Mouse (Mus musculus): ENCODE results near the gene Sfta2.

- TF ChIP-seq CTCF (IDR thresholded peaks at IDR 0.05) (no peak), EP300 (IDR thresholded peaks at IDR 0.05) (no peak)
Measured at GRCm38 (mm10) chr17:35693906-35694305, 92.6 kb downstream of the Sfta2 start.
